Mouse (Mus musculus) naive thymus-derived CD4-positive, alpha-beta T cell, adult 2 months (primary cell): Measurements from ENCODE around the gene Nav3.
"Not testable (repeated sequence)": the region's sequence is repeated elsewhere in the genome, so short reads cannot be mapped to it uniquely, and the experiment has no call there.

ENCODE experiments used
- DNase-seq: peaks from one replicate; pipeline ENCODE4 v3.0.0-alpha.2; 2011; ENCODE audit warnings: low read depth

The Nav3 gene

DNA sequence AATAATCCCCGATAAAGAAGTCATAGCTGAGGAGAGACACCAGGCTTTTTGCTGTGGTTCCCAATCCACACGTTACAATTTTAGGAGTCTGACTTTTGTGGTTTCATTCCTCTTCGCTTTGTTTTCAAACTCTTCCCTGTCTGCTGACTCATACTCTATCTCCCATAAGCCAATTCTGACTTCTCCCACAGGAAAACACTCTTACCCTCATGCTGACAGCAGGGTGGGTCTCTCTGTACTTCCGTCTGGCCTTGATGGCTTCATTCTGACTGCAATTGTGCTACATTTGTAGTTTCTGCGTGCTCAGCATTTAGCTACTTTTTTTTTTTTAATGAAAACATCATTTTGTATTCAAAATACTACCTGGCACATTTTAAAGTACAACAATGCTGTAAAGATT, 379.4 kb downstream of the Nav3 start:
- DNase-seq = no peak

DNA sequence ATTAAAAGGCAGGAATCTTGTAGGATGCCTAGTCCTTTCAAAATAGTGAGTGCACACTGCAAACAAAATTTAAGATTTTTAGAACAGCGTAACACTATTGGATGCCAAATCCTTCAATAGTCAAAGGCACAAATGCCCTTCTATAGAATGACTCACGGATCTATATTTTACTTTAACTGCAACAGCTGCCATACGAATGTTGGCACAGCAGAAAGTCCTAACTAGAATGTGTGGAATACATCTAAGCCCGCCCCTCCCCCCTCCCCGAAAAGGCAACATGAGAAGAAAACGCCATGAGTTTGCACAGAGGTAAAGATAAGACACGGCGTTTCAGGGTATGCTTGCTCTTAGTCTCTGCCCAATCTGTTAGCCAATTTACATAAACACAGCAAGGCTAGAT, 383.6 kb downstream of the Nav3 start:
- no peak for DNase-seq

DNA sequence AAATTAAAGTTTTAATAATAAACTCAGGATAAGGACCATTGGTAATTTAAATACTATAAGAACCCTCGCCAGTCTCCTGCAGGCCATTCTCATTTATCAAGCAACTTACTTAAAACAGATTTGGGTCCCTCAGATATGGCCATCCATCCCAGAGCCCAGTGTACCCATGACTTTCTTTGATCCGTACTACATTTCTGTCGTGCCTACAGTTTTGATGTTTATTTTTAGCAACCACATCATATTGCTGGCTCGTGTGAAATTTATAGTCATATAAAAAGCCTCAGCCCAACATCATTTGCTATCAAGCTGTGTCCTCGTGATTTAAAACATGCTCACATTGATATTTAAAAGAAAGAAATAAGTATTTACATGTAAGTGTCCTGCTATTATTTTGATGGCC, 394.8 kb downstream of the Nav3 start:
- no peak for DNase-seq

DNA sequence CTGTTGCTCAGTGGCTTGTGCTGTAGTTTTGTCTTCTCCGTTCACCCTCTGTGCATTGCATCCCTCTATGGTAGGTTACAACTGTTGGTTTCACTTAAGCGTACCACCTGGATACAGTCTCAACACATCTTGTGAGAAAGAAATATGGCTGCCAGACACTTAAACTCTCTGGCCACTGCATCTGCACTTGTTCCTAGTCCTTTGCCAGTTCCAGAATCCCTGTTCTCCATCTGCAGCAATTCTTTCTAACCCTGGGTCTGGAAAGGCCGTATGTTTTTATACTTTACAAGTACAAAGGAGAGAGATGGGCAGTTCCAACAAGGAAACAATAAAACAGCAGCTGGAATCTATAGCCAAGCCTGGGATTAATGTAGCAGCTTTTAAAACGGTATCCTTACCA, 418.5 kb downstream of the Nav3 start:
- DNase-seq = no peak

DNA sequence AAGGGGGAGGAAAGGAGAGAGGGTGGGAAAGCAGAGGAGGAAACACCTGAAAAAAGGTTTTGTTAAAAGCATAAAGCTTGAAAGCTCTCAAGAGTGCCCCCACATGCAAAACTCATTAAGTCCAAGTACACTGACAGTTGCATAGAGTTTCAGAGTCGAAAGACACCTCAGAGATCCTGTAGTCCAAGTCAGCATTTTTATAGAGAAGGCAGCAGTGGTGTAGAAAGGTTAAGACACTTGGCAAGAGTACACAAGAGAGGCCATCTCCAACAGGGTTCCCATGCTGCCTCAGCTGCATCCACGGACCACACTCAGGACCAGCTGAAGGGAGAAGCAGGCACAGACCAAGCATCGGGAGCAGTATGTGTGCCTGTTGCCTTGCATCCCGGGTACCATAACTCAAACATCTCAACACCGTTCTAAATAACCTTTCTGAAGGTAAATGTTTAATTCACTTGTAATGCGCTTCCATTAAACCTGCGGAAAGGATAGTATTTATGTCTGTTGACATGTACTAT, 421.4 kb downstream of the Nav3 start:
- DNase-seq = no peak

DNA sequence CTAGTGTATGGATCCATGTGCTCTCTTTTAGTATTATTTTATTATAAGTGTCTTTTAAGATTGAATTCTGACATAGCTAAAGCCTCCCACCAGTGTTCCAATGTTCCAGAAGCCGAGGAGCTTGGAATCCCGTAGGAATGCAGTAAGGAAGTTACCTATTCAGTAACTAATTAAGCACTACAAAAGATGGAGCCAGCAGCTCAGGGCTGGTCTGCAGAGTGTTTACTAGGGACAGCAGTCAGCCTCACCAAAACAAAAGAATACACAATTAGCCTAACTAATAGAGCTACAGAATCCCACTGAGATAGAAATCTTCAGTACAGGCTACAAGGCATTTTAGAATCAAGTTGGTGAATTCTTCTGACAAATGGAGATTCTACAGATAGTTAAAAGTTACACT, 431.1 kb downstream of the Nav3 start:
- not testable (repeated sequence) for DNase-seq

DNA sequence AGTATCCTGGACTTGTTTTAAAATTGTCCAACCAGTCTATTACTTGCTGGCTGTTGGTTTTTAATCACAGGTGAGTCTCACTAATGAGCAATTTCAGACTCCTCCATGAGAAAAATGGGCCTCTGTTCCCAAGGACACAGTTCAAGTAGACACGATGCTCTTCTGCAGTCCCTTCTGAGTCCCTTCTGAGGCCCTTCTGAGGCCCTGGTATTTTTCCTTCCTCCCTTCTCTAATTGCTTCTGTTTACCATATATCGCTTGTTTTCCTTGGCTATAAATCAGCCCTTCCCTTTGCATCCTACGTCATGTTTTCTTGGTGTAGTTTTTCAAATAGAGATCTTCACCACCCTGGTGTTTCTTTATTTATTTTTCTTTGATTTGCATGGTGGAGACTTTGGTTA, 433.9 kb downstream of the Nav3 start:
- DNase-seq = no peak

DNA sequence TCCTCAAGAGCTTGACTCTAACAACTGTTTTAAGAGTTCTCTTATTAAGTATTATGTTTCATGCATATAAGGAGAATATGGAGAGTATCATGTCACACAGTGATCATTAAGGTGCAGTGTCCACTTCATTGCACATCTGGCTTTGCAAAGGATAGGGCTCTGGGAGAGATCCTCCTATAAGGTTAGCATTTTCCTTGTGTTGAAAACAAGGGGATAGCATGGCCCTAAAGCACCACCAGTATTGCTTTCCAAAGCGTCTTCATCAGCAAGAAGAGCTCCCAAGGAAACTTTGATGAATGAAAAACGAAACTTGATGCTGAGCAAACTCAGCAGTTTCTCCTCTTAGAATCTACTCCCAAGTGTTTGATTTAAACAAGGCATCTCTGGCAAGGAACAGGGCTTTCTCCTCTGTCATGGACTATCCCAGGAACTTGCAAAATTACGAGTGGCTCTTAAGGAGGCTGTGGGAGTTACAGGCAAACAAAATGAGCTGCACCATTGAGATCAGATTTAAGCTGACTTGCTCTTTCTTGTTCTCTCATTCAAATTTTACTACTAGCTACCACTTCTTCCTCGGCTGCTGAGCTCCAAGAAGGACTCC, 436.6 kb downstream of the Nav3 start:
- DNase-seq = no peak

DNA sequence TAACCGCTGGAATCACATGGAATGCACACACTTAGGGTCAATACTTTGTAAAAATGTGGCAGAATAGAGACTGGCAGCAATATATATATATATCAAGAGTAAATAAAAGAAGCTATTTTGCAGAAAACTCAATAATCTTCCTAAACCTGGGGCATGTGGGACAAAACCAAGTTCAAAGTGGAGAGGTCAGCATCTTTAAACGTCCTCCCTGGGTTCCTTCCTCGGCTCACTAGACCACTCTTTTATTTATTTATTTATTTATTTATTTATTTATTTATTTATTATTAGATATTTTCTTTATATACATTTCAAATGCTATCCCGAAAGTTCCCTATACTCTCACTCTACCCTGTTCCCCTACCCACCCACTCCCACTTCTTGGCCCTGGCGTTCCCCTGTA, 454.7 kb downstream of the Nav3 start:
- DNase-seq = not testable (repeated sequence)

DNA sequence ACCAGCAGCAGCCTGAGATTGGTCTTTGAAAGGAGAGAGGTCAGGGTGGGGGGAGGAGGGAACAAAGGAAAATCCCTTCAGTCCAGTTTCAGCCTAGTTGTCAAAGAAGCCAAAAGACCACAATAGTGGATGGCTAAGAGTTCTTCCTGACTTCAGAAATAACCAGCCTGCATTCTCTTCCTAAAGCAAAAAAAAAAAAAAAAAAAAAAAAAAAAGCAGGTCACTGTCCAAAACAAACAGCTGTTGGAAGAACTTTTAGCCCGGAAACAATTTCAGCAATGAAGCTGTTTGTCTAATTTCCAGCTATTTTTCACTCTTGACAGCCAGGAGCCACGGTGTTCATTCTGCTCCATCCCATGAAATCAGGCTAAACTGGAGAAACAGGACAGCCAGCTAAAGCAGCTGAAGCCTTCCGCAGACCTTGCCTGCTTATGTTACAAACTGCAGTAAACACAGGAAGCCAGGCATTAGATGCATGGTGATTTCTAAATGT, 455.2 kb downstream of the Nav3 start:
- DNase-seq = no peak

DNA sequence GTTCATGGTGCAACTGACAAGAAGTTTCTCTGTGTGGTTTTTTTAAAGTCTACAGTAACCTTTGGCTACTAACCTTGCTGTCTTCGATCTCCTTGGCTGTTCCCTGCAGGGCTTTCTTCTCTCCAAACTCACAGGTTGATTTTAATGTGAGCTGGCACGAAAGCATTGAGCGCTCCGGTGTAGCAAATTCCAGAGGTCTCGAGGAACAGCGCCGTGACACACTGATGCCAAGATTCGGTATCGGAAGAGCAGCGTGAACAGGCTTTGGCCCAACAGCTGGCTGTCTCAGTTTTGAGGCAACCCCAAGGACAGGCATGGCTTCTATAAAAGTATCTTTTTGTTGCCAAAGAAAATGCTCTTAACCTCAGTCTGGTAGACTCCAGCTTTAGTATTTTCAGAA, 456.1 kb downstream of the Nav3 start:
- no peak for DNase-seq

DNA sequence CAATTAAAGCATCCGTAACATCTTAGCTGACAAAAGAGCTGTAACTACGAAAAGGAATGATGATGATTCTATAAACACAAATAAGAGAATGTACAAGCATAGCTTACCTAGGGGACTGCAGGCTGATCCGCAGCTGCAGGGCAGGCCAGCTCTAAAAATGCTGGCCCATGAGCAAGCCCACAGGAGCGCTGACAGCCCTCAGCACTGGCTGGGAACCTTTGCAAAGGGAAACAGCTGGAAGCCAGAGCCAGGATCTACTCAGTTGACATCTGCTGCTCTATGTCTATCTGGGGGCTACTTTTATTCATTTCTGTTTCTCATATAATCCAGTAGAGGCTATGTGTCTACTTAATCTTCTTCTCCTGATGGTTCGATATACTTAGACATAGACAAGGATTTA, 461.7 kb downstream of the Nav3 start:
- DNase-seq = no peak

DNA sequence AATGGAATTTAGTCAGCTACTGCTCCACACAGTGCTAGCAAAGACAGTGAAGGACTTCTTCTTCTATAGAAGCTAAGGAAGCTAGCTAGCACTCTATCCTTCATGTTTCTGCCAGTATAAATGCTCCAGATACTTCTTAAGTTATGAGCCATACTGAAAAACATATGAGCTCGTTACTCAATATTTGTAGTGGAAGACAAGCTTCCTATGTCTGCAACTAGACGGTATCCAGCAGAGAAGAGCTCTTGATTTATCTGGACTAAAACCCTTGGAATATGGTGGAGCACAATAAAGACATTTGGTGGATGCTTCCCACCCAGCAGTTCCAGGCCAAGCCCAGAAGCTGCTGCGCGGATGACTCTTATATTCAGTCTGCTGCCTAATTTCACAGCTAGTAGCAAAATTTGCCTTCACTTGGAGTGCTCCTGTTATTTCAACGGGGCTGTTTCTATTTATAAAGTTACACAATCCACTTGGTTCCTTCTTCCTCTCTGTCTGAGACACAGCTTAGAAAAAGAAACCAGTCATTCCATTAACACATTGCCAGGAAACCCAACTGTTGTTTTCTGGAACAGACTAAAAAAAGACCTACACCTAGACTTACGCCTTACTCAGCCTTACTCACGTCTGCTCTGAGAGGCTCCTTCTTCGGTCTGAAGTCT, 470.0 kb downstream of the Nav3 start:
- no peak for DNase-seq

DNA sequence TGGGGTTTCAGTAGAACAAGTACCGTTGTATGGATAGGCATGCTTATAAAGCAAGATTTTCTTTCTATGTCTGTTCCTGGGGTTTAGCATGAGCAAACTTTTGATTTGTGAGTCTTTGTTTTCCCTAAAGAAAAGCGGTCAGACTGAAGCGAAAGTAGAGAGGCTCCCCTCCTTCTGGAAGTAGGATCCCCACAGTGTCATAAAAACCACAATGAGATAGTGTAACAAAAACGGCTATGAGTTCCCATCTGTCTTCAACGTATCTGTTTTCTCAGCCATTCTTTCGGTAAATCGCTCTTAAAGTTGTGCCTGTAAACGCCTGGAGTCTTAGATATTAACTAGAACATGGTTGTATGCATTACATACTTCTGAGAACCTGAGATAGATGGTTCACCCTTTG, 479.7 kb downstream of the Nav3 start:
- no peak for DNase-seq

DNA sequence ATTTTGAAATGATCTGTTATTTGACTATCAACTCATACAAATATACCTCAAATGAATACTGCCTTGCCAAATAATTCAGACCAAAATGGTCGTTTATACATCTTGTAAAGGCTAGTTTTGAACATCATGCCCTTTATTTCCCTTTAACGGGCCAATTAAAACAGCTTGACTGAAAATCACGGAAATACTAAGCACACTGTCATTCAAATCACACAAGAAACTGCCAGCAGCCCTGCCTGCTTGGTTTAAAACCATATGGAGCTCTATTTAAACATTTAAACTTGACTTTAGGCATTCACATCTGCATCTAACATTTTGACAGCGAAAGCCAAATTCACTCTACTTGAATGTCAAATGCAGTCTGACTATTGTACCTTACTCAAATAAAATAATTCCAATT, 481.8 kb downstream of the Nav3 start:
- no peak for DNase-seq

DNA sequence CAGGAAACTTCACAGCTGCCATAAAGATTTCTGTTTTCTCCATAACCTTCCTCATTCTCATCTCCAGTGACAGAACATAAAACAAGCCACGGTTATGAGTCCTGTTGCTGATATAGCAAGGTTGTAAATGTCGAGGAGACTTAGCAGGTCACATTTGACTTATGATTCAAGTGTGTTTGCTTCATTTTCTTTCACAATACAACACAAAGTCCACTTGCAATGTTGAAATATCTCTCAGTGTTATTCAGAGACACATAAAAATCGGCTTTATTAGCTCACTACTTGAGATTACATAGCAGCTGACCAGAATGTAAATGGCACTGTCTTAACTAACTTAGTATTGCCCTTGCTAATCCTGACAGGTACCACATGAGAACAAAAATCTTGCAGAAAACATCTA, 482.5 kb downstream of the Nav3 start:
- DNase-seq = no peak

DNA sequence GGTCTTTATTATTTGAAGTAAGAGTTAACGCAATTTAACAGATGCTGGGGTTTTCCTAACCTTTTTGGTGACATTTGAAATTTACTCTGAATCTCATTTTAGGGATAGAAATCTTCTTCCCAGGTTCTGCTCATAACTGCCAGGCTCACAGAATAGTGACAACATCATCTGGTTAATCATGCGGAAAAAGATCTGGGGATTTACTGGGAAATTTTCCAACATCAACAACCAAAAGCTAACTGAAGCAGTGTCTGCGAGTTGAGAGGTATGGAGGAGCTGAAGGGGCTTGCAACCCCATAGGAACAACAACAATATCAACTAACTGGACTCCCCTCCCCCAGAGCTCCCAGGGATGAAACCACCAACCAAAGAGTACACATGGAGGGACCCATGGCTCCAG, 505.7 kb downstream of the Nav3 start:
- no peak for DNase-seq

DNA sequence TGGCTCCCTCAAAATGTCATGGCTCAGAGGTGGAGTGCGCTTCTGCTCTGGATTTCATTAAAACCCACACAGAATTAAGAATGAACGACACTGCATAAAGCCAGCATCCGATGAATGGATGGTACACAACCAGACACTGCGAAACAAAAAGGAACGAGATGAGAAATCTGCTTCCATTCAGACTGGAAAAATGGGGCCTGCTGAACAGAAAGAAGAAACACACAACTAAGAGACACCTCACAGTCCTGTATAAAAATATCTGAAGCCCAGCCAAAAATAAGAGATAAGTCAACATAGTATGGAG, 526.7 kb downstream of the Nav3 start:
- DNase-seq = no peak

DNA sequence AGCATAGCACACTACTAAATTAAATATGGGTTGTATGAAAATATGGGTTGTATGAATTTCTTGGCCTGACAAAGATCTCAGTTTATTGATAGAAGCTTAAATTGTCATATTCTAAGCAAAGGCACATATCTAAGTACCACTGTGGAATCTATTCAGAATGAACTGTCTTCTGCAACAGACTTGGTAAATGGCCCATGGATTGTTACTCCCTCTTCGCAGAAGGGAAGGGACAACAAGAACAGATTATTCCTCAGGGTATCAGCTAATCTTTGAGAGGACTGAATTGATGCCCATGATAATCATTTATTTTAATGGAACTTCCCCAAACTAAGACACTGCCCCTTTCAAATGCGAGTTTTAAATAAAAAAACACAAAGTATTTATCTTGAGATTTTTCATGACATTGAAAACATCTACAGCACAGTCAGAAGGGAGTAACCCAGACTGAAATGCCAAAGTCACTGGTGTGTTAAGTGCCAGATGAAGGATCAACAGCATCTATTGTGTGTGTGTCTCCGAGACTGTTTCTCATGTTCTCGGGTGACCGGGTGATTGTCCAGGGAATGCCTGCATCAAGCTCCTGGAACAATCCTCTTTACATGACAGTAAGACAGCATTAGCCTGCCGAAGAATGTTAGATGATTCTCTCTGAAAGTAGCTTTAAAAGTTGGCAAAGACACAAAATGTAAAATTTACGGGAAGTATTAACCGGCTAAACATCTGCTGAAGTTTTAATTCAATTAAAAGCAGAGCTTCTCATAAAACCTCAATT, 527.3 kb downstream of the Nav3 start:
- no peak for DNase-seq

DNA sequence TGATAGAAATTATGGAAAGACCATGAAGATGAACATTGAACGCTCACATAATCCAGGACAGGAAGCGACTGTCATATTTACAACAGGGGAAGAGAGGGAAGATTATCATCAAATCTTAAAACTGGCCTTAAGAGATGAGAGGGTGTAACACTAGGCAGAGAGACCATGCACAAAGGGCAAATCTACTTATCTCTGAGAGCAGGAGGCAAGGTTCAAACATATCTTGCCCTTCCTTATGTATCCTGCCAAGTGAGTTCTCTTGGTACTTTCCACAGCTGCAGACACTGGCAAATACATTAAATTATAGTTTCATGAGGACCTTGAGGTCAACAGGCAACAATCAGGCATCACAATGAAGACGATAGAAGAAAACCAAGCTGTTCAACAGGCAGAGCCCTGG, 529.9 kb downstream of the Nav3 start:
- no peak for DNase-seq

DNA sequence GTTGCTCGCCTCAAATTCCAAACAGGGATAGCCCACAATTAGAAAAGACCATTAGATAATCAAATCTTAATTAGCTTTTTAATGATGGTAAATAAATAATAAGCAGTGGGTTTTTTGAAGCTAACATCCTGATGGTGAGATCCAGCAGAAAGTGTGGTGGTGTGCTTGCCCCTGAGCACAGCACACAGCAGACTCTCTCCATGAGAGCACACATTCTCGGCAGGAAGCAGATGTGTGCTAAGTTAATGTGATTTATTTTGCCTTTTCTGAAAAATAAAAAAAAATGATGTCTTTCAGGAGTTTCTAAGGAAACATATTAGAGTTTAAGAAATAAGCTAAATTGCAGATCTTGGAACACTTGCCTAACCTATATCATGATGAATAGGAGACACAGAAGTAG, 531.9 kb downstream of the Nav3 start:
- no peak for DNase-seq

DNA sequence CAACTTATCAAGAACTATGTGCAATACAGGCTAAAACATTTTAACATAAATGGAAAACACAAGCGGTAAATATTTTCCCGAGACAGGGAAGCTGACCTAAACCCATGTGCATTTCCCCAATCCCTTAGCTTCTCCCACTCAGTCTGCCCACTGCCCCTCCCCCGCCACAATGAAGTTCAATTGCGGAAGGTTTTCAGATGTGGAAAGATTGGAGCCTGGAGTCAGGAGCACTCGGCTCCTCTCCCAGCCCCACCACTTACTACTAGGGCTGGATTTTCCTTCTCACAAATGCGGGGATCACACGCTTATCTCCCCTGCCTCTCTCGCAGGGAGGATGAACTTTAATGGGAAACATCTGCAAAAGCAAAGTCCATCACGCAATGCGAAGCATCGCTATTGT, 534.6 kb downstream of the Nav3 start:
- DNase-seq = no peak

DNA sequence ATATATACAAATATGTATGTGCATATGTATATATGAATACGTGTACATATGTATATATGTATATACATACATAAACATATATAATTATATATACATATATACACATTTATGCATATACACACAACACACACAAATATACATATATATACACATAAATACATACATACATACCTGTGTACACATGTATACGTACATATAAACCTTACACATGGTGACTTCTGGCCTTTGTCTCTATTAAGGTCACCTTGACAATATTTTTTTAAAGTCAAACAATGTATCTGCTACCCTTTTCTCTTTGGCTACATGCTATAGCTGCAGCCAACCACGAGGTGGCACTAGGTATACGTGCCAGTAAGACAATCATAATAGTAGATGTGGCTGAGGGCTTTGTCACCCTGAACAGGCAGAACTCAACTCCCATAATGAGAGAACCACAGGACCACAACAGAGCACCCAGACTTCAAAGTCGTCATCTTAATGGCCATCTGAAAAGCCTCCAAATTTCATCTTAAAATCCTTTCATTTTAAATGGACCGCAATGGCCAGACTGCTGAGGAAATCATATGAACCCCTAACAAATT, 535.3 kb downstream of the Nav3 start:
- no peak for DNase-seq
